Mouse (Mus musculus) olfactory bulb, adult 2 months (tissue): ENCODE data around the gene Plcg1.

Source experiments
- CTCF ChIP-seq: fragments of 200-500 bp; IDR thresholded peaks from 2 replicates; pipeline ENCODE4 v1.5.1; 2012; ENCODE audit warnings: low read depth, mild to moderate bottlenecking, low read length, moderate library complexity; ENCODE audit not compliant: insufficient read depth
- POLR2A ChIP-seq: fragments of 200-500 bp; IDR thresholded peaks from 2 replicates; pipeline ENCODE4 v1.6.1; 2012; ENCODE audit warnings: mild to moderate bottlenecking, low read depth, low read length, moderate library complexity; ENCODE audit not compliant: insufficient read depth

DNA sequence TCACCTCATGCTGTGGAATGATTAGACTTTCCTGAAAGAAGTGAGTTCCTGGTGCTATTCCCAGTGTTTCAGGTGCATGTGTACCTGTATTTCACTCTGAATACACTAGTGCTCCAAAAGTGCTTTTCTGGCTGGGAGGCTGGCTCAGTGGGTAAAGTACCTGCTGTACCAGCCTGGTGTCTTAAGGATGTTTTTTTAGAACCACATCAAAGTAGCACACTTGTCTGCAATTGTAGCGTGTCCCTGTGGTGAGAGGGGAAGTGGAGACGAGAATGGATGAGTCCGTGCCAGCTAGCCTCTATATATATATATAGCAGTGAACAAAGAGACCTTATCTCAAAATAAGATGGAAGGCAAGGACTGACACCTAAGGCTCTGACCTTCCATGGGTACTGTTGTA lies 29.5 kb upstream of the Plcg1 start:
- TF ChIP-seq CTCF: no peak
- no peak for TF ChIP-seq POLR2A
